Mouse (Mus musculus) neural tube, embryonic 13.5 days (tissue): ENCODE results near the gene Wdfy2. TPM values are rescaled to one million over a fixed set of nuclear protein-coding genes. Genes with fewer than 3 reads are reported as not detected.
"Not testable (repeated sequence)": the region's sequence is repeated elsewhere in the genome, so short reads cannot be mapped to it uniquely, and the experiment has no call there.

Experiments used
- ATAC-seq: fragments of 200-750 bp; cut with Nextera tagmentation; 2 replicates; pipeline ENCODE4 v1.8.0; 2017; ENCODE audit warnings: low read depth, mild to moderate bottlenecking, moderate TSS enrichment, moderate library complexity
- H3K27ac ChIP-seq: fragments of 300-500 bp; sonication (generic); replicated peaks from 2 replicates; pipeline ENCODE4 v1.5.1; 2015; ENCODE audit warnings: moderate library complexity, mild to moderate bottlenecking, inconsistent platforms
- H3K27me3 ChIP-seq: fragments of 300-500 bp; sonication (generic); 2 replicates; pipeline ENCODE4 v1.6.1; 2015; ENCODE audit warnings: mild to moderate bottlenecking, inconsistent platforms
- H3K36me3 ChIP-seq: fragments of 300-500 bp; sonication (generic); 2 replicates; pipeline ENCODE4 v1.6.1; 2015; ENCODE audit warnings: mild to moderate bottlenecking, inconsistent platforms
- H3K4me1 ChIP-seq: fragments of 300-500 bp; sonication (generic); replicated peaks from 2 replicates; pipeline ENCODE4 v1.6.1; 2015; ENCODE audit warnings: inconsistent platforms
- H3K4me2 ChIP-seq: fragments of 300-500 bp; sonication (generic); 2 replicates; pipeline ENCODE4 v1.6.1; 2015; ENCODE audit warnings: inconsistent platforms, mild to moderate bottlenecking, moderate library complexity
- H3K4me3 ChIP-seq: fragments of 300-500 bp; sonication (generic); 2 replicates; pipeline ENCODE4 v1.5.1; 2015; ENCODE audit warnings: mild to moderate bottlenecking, inconsistent platforms
- H3K9ac ChIP-seq: fragments of 300-500 bp; sonication (generic); 2 replicates; pipeline ENCODE4 v1.6.1; 2015; ENCODE audit warnings: moderate library complexity, mild to moderate bottlenecking, inconsistent platforms
- H3K9me3 ChIP-seq: fragments of 300-500 bp; sonication (generic); 2 replicates; pipeline ENCODE4 v1.6.1; 2016; ENCODE audit warnings: inconsistent platforms
- WGBS: fragments of 180-500 bp; shearing (Covaris S2); methylation state at CpG from one replicate; pipeline ENCODE4 v1.1.7; 2015; 5-methylcytosine and 5-hydroxymethylcytosine counted together
- polyA plus RNA-seq: library from polyadenylated mRNA; unstranded; fragments of >200 nt; fragmentation: Nextera tagmentation; extraction: Ambion mirVana; gene quantifications from 2 replicates; pipeline ENCODE4 v1.2.1, GENCODE M21; 2015

Gene Wdfy2
- polyA plus RNA-seq, 1 experiment from 2014 or later, result 8.7 TPM

DNA sequence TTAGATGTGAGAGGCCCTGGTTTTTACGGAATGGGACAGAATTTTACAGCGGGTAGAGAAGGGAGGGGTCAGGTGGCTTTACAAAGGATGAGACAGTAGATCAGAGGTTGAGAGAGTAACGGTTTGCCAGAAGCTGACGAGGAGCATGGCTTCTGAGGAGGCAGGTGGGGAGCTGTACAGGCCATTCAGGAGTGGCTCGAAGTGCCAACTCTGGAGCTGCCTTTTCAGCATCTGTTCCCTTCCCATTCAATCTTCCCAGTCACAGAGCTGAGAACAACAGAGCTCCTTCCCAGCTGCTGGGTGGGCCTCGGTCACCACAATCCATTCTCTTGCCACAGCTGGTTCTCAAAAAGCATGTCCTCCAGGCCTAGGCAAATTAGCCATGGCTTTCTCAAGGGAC is 8.2 kb upstream of the Wdfy2 start:
- ATAC-seq, result no peak

DNA sequence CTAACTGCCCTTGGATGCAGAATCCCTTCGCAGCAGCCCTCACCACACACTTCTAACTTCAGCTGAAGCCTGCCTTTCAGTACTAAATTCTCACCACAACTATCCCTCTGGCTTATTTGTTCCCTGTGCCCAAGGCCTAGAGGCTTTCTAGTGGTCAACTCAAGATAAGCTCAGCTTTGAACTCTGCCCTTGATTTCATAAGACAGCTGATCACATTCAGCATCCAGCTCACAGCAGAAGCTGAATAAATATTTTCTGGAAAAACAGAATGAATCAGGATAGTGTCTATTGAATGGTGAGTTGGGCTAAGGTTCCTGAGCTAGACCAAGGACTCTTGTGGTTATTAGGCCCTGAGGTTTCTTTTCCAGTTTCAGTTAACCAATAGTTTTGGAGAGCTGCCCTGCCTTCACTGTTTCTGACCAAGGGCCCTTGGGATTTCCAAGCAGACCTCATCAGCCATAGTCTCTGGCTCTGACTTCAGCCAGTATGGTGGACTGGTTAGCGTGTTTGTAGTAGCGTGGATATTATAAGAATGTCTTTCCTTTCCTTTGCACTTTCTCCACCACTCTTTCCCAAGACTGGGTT is 5.7 kb upstream of the Wdfy2 start:
- Histone ChIP-seq H3K36me3 (no peaks in the 10 kb centered on the region), H3K27ac (no peak overlapping the region), H3K4me3 (no peak overlapping the region), H3K9me3 (no peaks in the 10 kb centered on the region), H3K27me3 (no peaks in the 10 kb centered on the region), H3K4me1 (no peaks in the 10 kb centered on the region), H3K9ac (no peak overlapping the region), H3K4me2 (no peak overlapping the region)
- ATAC-seq, result no peak
- WGBS, result 93% methylated on average over 3 of the region's 3 CpGs

More for the DNA sequence above, 8.2 kb upstream of the Wdfy2 start:
- no peaks in the 10 kb centered on the region for H3K9me3 ChIP-seq
- no peak overlapping the region for H3K27ac ChIP-seq
- H3K4me3 ChIP-seq, result no peak overlapping the region
- H3K4me2 ChIP-seq, result no peak overlapping the region
- WGBS, result 21% methylated on average over 6 of the region's 6 CpGs
- no peaks in the 10 kb centered on the region for H3K4me1 ChIP-seq
- H3K36me3 ChIP-seq, result no peaks in the 10 kb centered on the region
- no peak overlapping the region for H3K9ac ChIP-seq
- no peaks in the 10 kb centered on the region for H3K27me3 ChIP-seq

DNA sequence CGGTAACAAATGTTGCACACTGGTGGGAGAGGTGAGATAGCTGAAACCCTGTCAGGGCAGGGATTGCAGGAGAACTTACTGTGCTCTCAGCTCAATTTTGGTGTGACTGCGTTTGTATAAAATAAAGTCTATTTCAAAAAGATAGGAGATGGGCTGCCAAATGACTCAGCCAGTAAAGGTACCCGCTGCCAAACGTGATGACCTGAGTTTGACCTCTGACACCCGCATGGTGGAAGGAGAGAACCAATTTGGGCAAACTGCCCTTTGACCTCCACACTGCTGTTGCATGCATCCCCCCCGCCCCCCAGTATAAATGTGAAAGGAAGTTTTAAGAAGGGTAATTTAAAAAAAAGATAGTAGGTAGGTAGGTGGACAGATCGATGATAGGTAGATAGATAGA is 4.4 kb upstream of the Wdfy2 start:
- Histone ChIP-seq H3K4me1 (no peaks in the 10 kb centered on the region), H3K36me3 (no peaks in the 10 kb centered on the region), H3K4me2 (no peak overlapping the region), H3K9me3 (no peaks in the 10 kb centered on the region), H3K27ac (no peak overlapping the region), H3K4me3 (no peak overlapping the region), H3K27me3 (no peaks in the 10 kb centered on the region), H3K9ac (no peak overlapping the region)
- ATAC-seq, result no peak
- WGBS, result 77% methylated on average over 7 of the region's 7 CpGs

DNA sequence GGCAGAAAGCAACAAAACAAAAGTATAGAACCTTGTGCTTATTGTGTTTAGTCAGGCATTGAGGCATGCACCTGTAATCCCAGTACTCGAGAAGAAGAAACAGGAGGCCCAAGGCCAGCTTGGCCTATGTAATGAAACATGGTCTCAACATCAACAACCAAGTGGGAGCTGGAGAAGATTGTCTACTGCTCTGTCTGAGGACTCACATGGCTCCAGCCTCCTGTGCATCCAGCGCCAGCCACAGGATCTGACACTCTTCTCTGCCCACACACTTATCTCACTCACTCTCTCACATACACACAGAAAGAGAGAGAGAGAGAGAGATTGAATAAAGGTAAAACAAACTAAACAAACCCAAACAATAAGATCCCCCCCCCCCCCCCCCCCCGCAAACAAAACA is 3.9 kb upstream of the Wdfy2 start:
- Histone ChIP-seq H3K4me3 (no peak overlapping the region), H3K4me2 (no peak overlapping the region), H3K36me3 (no peaks in the 10 kb centered on the region), H3K9me3 (no peaks in the 10 kb centered on the region), H3K9ac (no peak overlapping the region), H3K27me3 (no peaks in the 10 kb centered on the region), H3K27ac (no peak overlapping the region), H3K4me1 (peaks cover 4% of the 10 kb centered on the region)
- ATAC-seq, result no peak
- 65% methylated on average over 3 of the region's 3 CpGs for WGBS

DNA sequence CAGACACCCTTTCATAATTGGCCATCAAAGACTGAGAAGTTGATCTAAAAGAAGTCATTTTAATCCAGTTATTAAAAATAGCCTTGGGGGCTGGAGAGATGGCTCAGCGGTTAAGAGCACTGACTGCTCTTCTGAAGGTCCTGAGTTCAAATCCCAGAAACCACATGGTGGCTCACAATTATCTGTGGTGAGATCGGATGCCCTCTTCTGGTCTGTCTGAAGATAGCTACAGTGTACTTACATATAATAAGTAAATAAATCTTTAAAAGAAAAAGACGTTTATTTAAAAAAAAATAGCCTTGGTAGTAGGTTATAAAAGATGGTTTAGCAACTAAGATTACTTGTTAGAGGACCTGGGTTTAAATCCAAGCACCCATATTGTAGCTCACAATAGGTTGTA is 1.7 kb upstream of the Wdfy2 start:
- not testable (repeated sequence) for H3K36me3 ChIP-seq, H3K27ac ChIP-seq, H3K4me2 ChIP-seq, H3K27me3 ChIP-seq, H3K9me3 ChIP-seq, H3K9ac ChIP-seq, ATAC-seq, H3K4me3 ChIP-seq
- H3K4me1 ChIP-seq, result peaks cover 24% of the 10 kb centered on the region
- 77% methylated on average over 3 of the region's 3 CpGs for WGBS

DNA sequence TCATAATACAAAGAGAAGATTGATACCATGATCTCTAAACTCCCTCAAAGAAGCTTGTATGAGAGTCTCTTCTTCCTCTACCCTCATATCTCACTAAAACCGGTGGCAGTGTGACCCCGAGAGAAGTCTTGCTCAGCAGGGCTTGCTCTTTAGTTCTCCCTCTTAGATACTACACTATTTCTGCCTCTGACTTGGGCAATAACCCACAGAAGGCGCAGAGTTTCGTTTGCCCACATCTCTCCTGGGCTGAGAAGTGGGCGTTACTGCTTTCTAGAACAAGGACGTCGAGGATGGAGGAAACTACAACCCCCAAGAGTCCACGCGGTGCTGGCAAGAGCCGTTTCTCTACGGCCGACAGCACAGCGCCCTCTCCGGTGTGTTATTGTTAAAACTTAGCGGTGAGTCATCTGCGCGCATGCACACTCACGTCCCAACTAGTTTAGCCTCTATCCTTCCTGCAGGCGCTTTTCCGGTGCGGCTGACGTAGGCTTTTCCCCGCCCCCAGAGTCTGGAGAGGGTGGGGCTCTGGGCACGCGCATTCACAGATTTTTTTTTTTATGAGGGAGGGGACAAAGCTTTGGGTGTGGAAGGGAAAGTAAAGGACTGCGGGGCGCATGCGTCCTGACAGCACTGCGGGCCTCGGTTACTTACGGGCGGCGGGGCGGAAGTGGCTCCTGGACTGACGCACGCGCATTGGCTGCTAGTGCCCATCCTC is 395 bp upstream of the Wdfy2 start:
- no peaks in the 10 kb centered on the region for H3K27me3 ChIP-seq
- H3K4me2 ChIP-seq, result peak overlapping the region; percentile 62
- peak; percentile 97 for ATAC-seq
- WGBS, result under 1% methylated on average over 37 of the region's 37 CpGs
- peaks cover 31% of the 10 kb centered on the region for H3K4me1 ChIP-seq
- peak overlapping the region; percentile 88 for H3K4me3 ChIP-seq
- H3K36me3 ChIP-seq, result peaks cover 7% of the 10 kb centered on the region; the same call in 1 of the 2 replicates
- H3K9me3 ChIP-seq, result no peaks in the 10 kb centered on the region
- peak overlapping the region; percentile 67 for H3K9ac ChIP-seq
- H3K27ac ChIP-seq, result peak overlapping the region; percentile 80

DNA sequence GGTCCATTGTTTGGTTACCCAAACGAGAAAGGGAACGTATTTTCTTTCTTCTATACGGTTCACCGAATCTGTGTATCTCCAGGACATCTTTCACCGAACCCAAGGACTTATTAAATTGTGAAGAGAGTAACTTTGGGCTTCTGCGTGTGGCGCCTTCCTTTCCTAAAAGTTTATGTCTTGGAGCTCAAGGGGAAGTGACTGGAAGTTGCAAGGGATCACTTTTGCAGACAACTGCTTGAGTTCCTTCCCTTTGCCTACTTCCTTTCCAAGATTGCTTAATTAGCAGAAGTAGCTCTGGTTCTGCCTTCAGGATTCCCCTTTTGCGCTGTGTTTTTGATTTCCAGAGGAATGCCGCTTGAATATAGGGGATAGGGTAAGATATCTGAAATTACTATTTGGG is 858 bp downstream of the Wdfy2 start:
- H3K9ac ChIP-seq, result peak overlapping the region; percentile 86
- H3K4me1 ChIP-seq, result peaks cover 41% of the 10 kb centered on the region
- H3K27ac ChIP-seq, result peak overlapping the region; percentile 86; the same call in 1 of the 2 replicates
- H3K4me2 ChIP-seq, result peak overlapping the region; percentile 69
- peaks cover 7% of the 10 kb centered on the region; the same call in 1 of the 2 replicates for H3K36me3 ChIP-seq
- H3K9me3 ChIP-seq, result no peaks in the 10 kb centered on the region
- 14% methylated on average over 9 of the region's 9 CpGs for WGBS
- H3K27me3 ChIP-seq, result no peaks in the 10 kb centered on the region
- no peak for ATAC-seq
- H3K4me3 ChIP-seq, result peak overlapping the region; percentile 88

DNA sequence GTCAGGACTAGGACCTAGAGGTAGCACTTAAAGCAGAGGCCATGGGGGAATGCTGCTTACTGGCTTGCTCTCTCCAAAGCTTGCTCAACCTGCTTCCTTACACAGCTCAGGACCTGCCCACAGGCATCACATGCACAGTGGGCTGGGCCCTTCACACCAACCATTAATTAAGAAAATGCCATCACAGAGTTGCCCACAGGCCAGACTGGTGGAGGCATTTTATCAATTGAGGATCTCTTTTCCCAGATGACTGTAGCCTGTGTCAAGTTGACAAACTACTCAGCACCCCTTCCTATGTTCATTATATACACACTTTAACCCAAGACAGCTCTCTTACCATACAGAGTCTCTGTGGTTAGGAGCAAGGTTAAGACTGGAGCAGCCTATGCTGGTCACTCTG is 4.2 kb downstream of the Wdfy2 start:
- no peaks in the 10 kb centered on the region for H3K27me3 ChIP-seq
- H3K36me3 ChIP-seq, result peaks cover 7% of the 10 kb centered on the region; the same call in 1 of the 2 replicates
- no peak overlapping the region for H3K9ac ChIP-seq
- no peak for ATAC-seq
- H3K4me3 ChIP-seq, result no peak overlapping the region
- H3K4me2 ChIP-seq, result no peak overlapping the region
- H3K4me1 ChIP-seq, result peaks cover 56% of the 10 kb centered on the region
- no peaks in the 10 kb centered on the region for H3K9me3 ChIP-seq
- no peak overlapping the region for H3K27ac ChIP-seq

DNA sequence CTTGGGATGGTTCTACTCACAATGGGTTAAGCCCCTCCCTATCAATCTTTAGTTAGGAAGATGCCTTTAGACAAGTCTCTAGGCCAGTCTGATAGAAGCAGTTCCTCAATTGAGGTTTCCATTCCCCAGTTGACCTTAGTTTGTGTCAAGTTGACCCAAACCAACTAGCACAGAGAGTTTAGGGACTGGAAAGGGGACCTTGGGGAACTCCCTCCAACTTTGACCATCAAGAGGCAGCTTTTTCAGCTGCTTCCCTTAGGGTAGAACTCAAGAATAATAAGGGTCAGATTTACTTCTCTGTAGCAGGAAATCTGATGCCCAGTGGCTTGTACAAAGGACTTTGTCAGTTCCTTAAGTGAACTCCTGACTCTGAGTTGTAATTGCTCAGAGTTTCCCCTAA is 5.0 kb downstream of the Wdfy2 start:
- Histone ChIP-seq H3K27ac (no peak overlapping the region), H3K9ac (no peak overlapping the region), H3K4me2 (no peak overlapping the region), H3K4me3 (no peak overlapping the region), H3K9me3 (no peaks in the 10 kb centered on the region), H3K36me3 (peaks cover 7% of the 10 kb centered on the region; the same call in 1 of the 2 replicates), H3K4me1 (peaks cover 56% of the 10 kb centered on the region), H3K27me3 (no peaks in the 10 kb centered on the region)
- no peak for ATAC-seq

DNA sequence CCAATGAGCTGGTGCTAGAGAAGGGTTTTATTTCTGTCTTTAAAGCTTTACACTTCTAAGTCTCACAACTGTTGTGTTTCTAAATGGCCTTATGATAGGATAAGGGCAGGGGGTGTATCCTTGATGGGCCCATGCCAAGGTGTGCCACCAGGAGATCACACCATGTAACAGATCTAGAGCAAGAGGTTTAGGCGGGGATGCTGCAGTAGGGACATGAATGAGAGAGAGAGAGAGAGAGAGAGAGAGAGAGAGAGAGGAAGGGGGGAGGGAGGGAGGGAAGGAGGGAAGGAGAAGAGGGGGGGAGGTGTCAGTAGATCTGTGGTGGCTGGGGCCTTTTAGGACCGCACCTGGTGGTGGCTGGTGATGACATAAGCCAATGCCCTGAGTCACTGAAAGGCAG is 5.5 kb downstream of the Wdfy2 start:
- Histone ChIP-seq H3K9ac (no peak overlapping the region), H3K36me3 (peaks cover 7% of the 10 kb centered on the region; the same call in 1 of the 2 replicates), H3K9me3 (no peaks in the 10 kb centered on the region), H3K4me2 (no peak overlapping the region), H3K4me1 (peaks cover 56% of the 10 kb centered on the region), H3K4me3 (no peak overlapping the region), H3K27me3 (no peaks in the 10 kb centered on the region), H3K27ac (no peak overlapping the region)
- WGBS, result 75% methylated on average over 2 of the region's 2 CpGs
- ATAC-seq, result no peak

DNA sequence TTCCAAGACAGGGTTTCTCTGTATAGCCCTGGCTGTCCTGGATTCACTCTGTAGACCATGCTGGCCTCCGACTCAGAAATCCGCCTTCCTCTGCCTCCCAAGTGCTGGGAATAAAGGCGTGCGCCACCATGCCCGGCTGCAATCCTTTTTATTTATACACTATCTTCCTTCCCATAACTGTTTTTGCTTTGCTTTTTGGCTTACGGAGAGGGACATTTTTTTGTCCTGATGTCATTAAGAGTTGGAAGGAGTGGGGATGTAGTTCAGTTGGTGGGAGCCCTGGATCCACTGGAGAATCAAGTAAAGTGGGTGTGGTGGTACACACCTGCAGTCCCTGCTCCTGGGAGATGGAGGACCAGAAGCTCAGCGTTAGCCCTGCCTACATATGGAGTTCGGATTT is 6.7 kb downstream of the Wdfy2 start:
- no peak overlapping the region for H3K9ac ChIP-seq
- peaks cover 45% of the 10 kb centered on the region for H3K4me1 ChIP-seq
- H3K4me3 ChIP-seq, result no peak overlapping the region
- H3K27ac ChIP-seq, result 0 out of 2 replicates have a peak overlapping the region, but pooled peaks have one; percentile 18
- no peak for ATAC-seq
- no peak overlapping the region for H3K4me2 ChIP-seq
- 78% methylated on average over 8 of the region's 8 CpGs for WGBS
- H3K9me3 ChIP-seq, result peaks cover 9% of the 10 kb centered on the region
- H3K27me3 ChIP-seq, result no peaks in the 10 kb centered on the region
- H3K36me3 ChIP-seq, result peaks cover 7% of the 10 kb centered on the region; the same call in 1 of the 2 replicates

DNA sequence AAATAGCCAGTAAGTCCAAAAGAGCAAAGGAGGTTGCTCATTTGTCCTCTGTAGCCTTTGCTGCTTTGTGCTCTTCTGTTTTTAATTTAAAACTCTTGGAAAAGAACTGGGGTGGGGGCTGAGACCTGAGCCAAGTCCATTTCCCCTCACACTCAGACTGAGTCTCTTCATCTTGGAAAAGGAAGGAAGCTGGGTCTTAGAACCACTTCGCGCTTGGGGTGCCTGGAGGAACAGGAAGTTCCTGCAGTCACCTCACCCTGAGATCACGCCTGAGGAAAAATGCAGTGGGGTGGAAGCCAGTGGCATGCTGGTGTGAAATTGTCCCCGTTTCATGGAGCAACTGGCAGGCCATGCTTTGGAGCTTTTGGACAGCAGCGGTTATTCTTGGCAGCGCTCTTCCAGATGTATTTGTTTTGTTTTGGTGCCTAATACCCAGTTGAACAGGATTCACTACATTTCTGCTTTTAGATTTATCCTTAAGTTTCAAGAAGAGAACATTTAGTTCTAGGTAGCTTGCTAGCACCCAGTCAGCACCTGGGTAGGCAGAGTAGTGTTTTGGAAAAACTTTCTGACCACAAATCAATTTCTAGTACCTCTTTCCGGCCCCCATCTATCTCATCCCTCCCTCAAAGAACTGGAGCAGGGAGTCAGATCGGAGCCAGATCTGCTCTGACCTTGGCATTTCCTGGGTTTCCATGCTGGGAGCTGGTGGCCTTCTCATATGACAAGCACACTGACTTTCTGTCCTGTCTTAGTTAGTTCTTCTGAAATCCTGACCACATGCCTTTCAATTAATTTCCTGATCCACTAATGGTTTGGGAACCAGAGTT is 7.7 kb downstream of the Wdfy2 start:
- H3K27me3 ChIP-seq, result no peaks in the 10 kb centered on the region
- no peak overlapping the region; the same call in 1 of the 2 replicates for H3K27ac ChIP-seq
- peaks cover 35% of the 10 kb centered on the region for H3K4me1 ChIP-seq
- no peak overlapping the region for H3K4me3 ChIP-seq
- WGBS, result 84% methylated on average over 8 of the region's 8 CpGs
- H3K9ac ChIP-seq, result no peak overlapping the region
- peaks cover 9% of the 10 kb centered on the region for H3K9me3 ChIP-seq
- H3K36me3 ChIP-seq, result peaks cover 7% of the 10 kb centered on the region
- H3K4me2 ChIP-seq, result no peak overlapping the region
- ATAC-seq, result no peak
